In genomic region chr2:62306978-62307377, GRCm38 (mm10) we compare ENCODE assay signal across 29 mouse cellular contexts.
DNase-seq lines count a peak whose midpoint lies in the region; ATAC-seq and TF ChIP-seq lines count a peak whose summit lies in the region.
"Had no signal": no experiment of that assay in that cellular context is flagged by ENCODE, and none has a peak within 500 bp of the region (broad histone marks: within the 10 kb centered on the region; RNA-seq: fewer than 3 reads in every experiment).

No protein-coding gene starts in this region.

- TF ChIP-seq POLR2A in cortical plate, adult 2 months (IDR thresholded peaks at IDR 0.05; ENCODE audit: extremely low read depth, insufficient read depth, low read length) = no peak

- ATAC-seq in forebrain, embryonic 16.5 days = no peak
- no peak for ATAC-seq in forebrain, embryonic 11.5 days (replicated peaks; ENCODE audit: low FRiP score)
- ATAC-seq: hindbrain, postnatal 0 days; inflammation-experienced regulatory T-cells, adult 6 months; intestine, embryonic 16.5 days; Patski had no signal

- no peaks in the 10 kb centered on the region for H3K9me3 ChIP-seq in forebrain, embryonic 16.5 days (ENCODE audit: control insufficient read depth, low read length)
- no peaks in the 10 kb centered on the region for H3K9me3 ChIP-seq in forebrain, embryonic 11.5 days (ENCODE audit: control insufficient read depth, low read length)
- H3K9me3 ChIP-seq: forebrain, embryonic 12.5 days; G1E; heart, embryonic 10.5 days; heart, embryonic 13.5 days had no signal

- intact Hi-C loops in left cerebral cortex, adult 2 months (cut with DNase I) = loop anchor here (2.0 kb wide), 2 partner anchors 34 to 266 kb away; no protein-coding TSS in a partner anchor

- no peak overlapping the region for H3K9ac ChIP-seq in forebrain, embryonic 16.5 days (replicated peaks; ENCODE audit: low read depth, low read length)
- no peak overlapping the region for H3K9ac ChIP-seq in forebrain, embryonic 11.5 days (ENCODE audit: low read length)
- H3K9ac ChIP-seq: forebrain, embryonic 12.5 days; forebrain, postnatal 0 days; heart, embryonic 13.5 days; hindbrain, embryonic 14.5 days had no signal

- DNase-seq in forebrain, embryonic 11.5 days (ENCODE audit: low spot score) = no peak
- no peak for DNase-seq in left cerebral cortex, adult 2 months (ENCODE audit: extremely low spot score in 1 of 2, low spot score in 2 of 2)
- no peak for DNase-seq in left cerebral cortex, adult 9 months (ENCODE audit: low spot score in 2 of 2)
- DNase-seq in kidney, adult 11 months = no peak
- DNase-seq: adrenal gland, postnatal 10 days; adrenal gland, postnatal 36 days; B cell, adult 2 months; cerebellum, adult 11 months; cerebellum, adult 8-10 months; cerebellum, postnatal 10 days; cerebellum, postnatal 36 days; gastrocnemius, postnatal 10 days; gastrocnemius, postnatal 36 days; heart, adult 2 months; heart, postnatal 14 days; heart, postnatal 4 days had no signal

- H3K27me3 ChIP-seq in forebrain, embryonic 16.5 days (replicated peaks; ENCODE audit: control insufficient read depth, insufficient read depth, low read length) = no peaks in the 10 kb centered on the region
- no peaks in the 10 kb centered on the region for H3K27me3 ChIP-seq in forebrain, embryonic 11.5 days (ENCODE audit: control insufficient read depth, insufficient read depth, low read length)
- H3K27me3 ChIP-seq: CH12.LX; forebrain, embryonic 12.5 days; heart, embryonic 13.5 days had no signal

- H3K4me3 ChIP-seq in forebrain, embryonic 16.5 days (replicated peaks; ENCODE audit: low read length) = no peak overlapping the region
- H3K4me3 ChIP-seq in forebrain, embryonic 11.5 days (ENCODE audit: low read depth, low read length) = no peak overlapping the region
- H3K4me3 ChIP-seq in left cerebral cortex, adult 2 months = no peak overlapping the region
- H3K4me3 ChIP-seq in cortical plate, adult 2 months (ENCODE audit: insufficient read depth, low read length) = no peak overlapping the region
- H3K4me3 ChIP-seq: forebrain, embryonic 12.5 days; heart, adult 2 months; heart, embryonic 10.5 days; heart, embryonic 13.5 days had no signal

- peak overlapping the region; percentile 82 for H3K27ac ChIP-seq in forebrain, embryonic 16.5 days (ENCODE audit: low read length)
- no peak overlapping the region for H3K27ac ChIP-seq in forebrain, embryonic 11.5 days (ENCODE audit: low read depth, low read length)
- H3K27ac ChIP-seq in left cerebral cortex, adult 2 months = peak overlapping the region; percentile 49; the same call in 1 of the 2 replicates
- H3K27ac ChIP-seq in cortical plate, adult 2 months (ENCODE audit: insufficient read depth, low read length) = 0 out of 2 replicates have a peak overlapping the region, but pooled peaks have one; percentile 46
- H3K27ac ChIP-seq: forebrain, embryonic 12.5 days; heart, adult 2 months; heart, embryonic 10.5 days; heart, embryonic 13.5 days; hindbrain, embryonic 14.5 days; hindbrain, postnatal 0 days had no signal

- peaks cover 2% of the 10 kb centered on the region; the same call in 1 of the 2 replicates for H3K4me1 ChIP-seq in forebrain, embryonic 16.5 days (replicated peaks; ENCODE audit: control insufficient read depth, insufficient read depth, low read length)
- H3K4me1 ChIP-seq in forebrain, embryonic 11.5 days (replicated peaks; ENCODE audit: control insufficient read depth, insufficient read depth, low read length) = no peaks in the 10 kb centered on the region
- peaks cover 4% of the 10 kb centered on the region for H3K4me1 ChIP-seq in cortical plate, adult 2 months (ENCODE audit: control insufficient read depth, insufficient read depth, low read length)
- H3K4me1 ChIP-seq: forebrain, embryonic 12.5 days; heart, embryonic 10.5 days; heart, embryonic 13.5 days had no signal

- 82% methylated on average over 5 of the region's 5 CpGs for WGBS in forebrain, embryonic 16.5 days
- WGBS in forebrain, embryonic 11.5 days = 88% methylated on average over 5 of the region's 5 CpGs

- H3K36me3 ChIP-seq in forebrain, embryonic 16.5 days (ENCODE audit: control insufficient read depth, insufficient read depth) = no peaks in the 10 kb centered on the region
- no peaks in the 10 kb centered on the region for H3K36me3 ChIP-seq in forebrain, embryonic 11.5 days (ENCODE audit: control insufficient read depth, insufficient read depth, low read length)
- H3K36me3 ChIP-seq: forebrain, embryonic 12.5 days; G1E; heart, embryonic 10.5 days; heart, embryonic 13.5 days had no signal

- TF ChIP-seq CTCF in left cerebral cortex, adult 2 months (IDR thresholded peaks at IDR 0.05) = no peak
- TF ChIP-seq CTCF in cortical plate, adult 2 months (IDR thresholded peaks at IDR 0.05; ENCODE audit: extremely low read depth, insufficient read depth, low read length) = no peak

- no peak overlapping the region for H3K4me2 ChIP-seq in forebrain, embryonic 16.5 days (ENCODE audit: low read length)
- H3K4me2 ChIP-seq in forebrain, embryonic 11.5 days (ENCODE audit: low read depth, low read length, severe bottlenecking) = no peak overlapping the region
- H3K4me2 ChIP-seq: forebrain, embryonic 12.5 days; heart, embryonic 13.5 days; hindbrain, embryonic 14.5 days had no signal
